Mouse (Mus musculus): Measurements from ENCODE around the gene Ccnjl. TPM values are rescaled to one million over a fixed set of nuclear protein-coding genes. Genes with fewer than 3 reads are reported as not detected.

The Ccnjl gene
- polyA plus RNA-seq, 1 experiment from 2014 or later = 21.1 TPM

GRCm38 (mm10) chr11:43589530-43590072 lies 61.0 kb downstream of the Ccnjl start:
- 80% methylated on average over 6 of the region's 6 CpGs for WGBS

GRCm38 (mm10) chr11:43601440-43601839 lies 72.9 kb downstream of the Ccnjl start, which contains the start of gene Fabp6:
TSS of gene Fabp6 (minus strand) at chr11:43601540.
- WGBS = 80% methylated on average over 5 of the region's 5 CpGs
- ATAC-seq (ENCODE audit: insufficient number of reproducible peaks, insufficient read depth, low FRiP score, low read depth) = no peak
- Histone ChIP-seq H3K4me2 (ENCODE audit: low read length) (no peak within 1 kb of the TSS), H3K27ac (replicated peaks in 1 of 2; ENCODE audit: control insufficient read depth in 1 of 2, insufficient read depth in 1 of 2, low read depth in 2 of 2, low read length in 2 of 2) (no peak within 1 kb of the TSS), H3K9ac (ENCODE audit: low read length) (no peak within 1 kb of the TSS), H3K9me3 (ENCODE audit: control insufficient read depth, low read length) (no peaks in the 10 kb centered on the region), H3K27me3 (ENCODE audit: control insufficient read depth, insufficient read depth, low read length) (no peaks in the 10 kb centered on the region), H3K4me1 (ENCODE audit: control insufficient read depth in 2 of 2, insufficient read depth in 2 of 2, low read length in 2 of 2) (no peaks in the 10 kb centered on the region), H3K4me3 (ENCODE audit: control insufficient read depth in 1 of 2, insufficient read depth in 1 of 2, low read depth in 1 of 2, low read length in 2 of 2) (no peak within 1 kb of the TSS), H3K36me3 (ENCODE audit: control insufficient read depth, insufficient read depth, low read length) (no peaks in the 10 kb centered on the region)

More at GRCm38 (mm10) chr11:43589530-43590072, 61.0 kb downstream of the Ccnjl start:
- H3K4me2 ChIP-seq (ENCODE audit: low read length) = no peak overlapping the region
- no peak for ATAC-seq (ENCODE audit: insufficient number of reproducible peaks, insufficient read depth, low FRiP score, low read depth)
- H3K4me1 ChIP-seq (ENCODE audit: control insufficient read depth in 2 of 2, insufficient read depth in 2 of 2, low read length in 2 of 2) = peaks cover 3% of the 10 kb centered on the region in 2 experiments; a peak in 2 of 4 replicates
- H3K9me3 ChIP-seq (ENCODE audit: control insufficient read depth, low read length) = no peaks in the 10 kb centered on the region
- H3K27me3 ChIP-seq (ENCODE audit: control insufficient read depth, insufficient read depth, low read length) = no peaks in the 10 kb centered on the region
- peaks cover 44% of the 10 kb centered on the region for H3K36me3 ChIP-seq (ENCODE audit: control insufficient read depth, insufficient read depth, low read length)
- H3K9ac ChIP-seq (ENCODE audit: low read length) = no peak overlapping the region
- H3K4me3 ChIP-seq (ENCODE audit: control insufficient read depth in 1 of 2, insufficient read depth in 1 of 2, low read depth in 1 of 2, low read length in 2 of 2) = no peak overlapping the region
- H3K27ac ChIP-seq (replicated peaks in 1 of 2; ENCODE audit: control insufficient read depth in 1 of 2, insufficient read depth in 1 of 2, low read depth in 2 of 2, low read length in 2 of 2) = no peak overlapping the region

DNA sequence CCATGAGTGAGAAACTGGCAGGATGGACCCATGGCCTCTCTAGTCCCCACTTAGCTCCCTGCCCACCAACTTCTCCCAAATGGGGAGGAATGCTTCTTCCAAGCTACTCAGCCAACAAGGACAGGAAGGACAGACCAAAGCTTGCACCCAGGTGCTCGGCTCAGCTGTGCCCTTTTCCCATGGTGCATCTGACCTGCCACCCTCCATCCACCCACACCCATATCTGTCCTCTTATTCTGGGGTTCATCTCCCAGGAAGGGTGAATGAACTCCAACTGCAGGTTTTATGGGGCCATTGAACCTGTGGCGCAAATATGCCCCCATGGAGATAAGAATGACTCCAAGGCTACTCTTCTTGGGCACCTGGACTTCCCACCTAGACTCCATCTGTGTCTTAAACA lies 75.6 kb downstream of the Ccnjl start:
- no peaks in the 10 kb centered on the region for H3K27me3 ChIP-seq (ENCODE audit: control insufficient read depth, insufficient read depth, low read length)
- no peaks in the 10 kb centered on the region for H3K36me3 ChIP-seq (ENCODE audit: control insufficient read depth, insufficient read depth, low read length)
- no peak overlapping the region for H3K4me2 ChIP-seq (ENCODE audit: low read length)
- peaks cover 0 to 6% of the 10 kb centered on the region in 2 experiments; a peak in 1 of 4 replicates for H3K4me1 ChIP-seq (ENCODE audit: control insufficient read depth in 2 of 2, insufficient read depth in 2 of 2, low read length in 2 of 2)
- H3K27ac ChIP-seq (replicated peaks in 1 of 2; ENCODE audit: control insufficient read depth in 1 of 2, insufficient read depth in 1 of 2, low read depth in 2 of 2, low read length in 2 of 2) = no peak overlapping the region
- no peak overlapping the region for H3K4me3 ChIP-seq (ENCODE audit: control insufficient read depth in 1 of 2, insufficient read depth in 1 of 2, low read depth in 1 of 2, low read length in 2 of 2)
- ATAC-seq (ENCODE audit: insufficient number of reproducible peaks, insufficient read depth, low FRiP score, low read depth) = no peak
- 82% methylated on average over 2 of the region's 2 CpGs for whole genome bisulfite sequencing
- H3K9me3 ChIP-seq (ENCODE audit: control insufficient read depth, low read length) = no peaks in the 10 kb centered on the region
- H3K9ac ChIP-seq (ENCODE audit: low read length) = no peak overlapping the region

DNA sequence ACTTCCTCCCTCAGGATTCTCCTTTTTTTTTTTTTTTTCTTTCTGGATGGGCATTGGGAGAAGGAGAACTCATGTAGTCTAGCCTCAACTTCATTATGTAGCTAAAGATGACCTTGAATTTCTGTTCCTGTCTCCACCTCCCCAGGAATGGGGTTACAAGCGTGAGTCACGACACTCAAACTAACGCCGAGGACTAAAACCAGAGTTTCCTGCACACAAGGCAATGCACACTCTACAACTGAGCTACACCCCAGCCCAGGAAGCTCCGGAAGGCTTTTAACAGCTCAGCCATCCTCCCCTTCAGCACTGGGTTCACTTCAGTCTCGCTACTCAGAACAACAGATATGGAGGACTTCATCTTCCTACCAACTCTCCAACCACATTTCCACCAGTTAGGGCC lies 76.3 kb downstream of the Ccnjl start:
- WGBS = 75% methylated on average over 6 of the region's 6 CpGs
- no peak overlapping the region for H3K27ac ChIP-seq (replicated peaks in 1 of 2; ENCODE audit: control insufficient read depth in 1 of 2, insufficient read depth in 1 of 2, low read depth in 2 of 2, low read length in 2 of 2)
- ATAC-seq (ENCODE audit: insufficient number of reproducible peaks, insufficient read depth, low FRiP score, low read depth) = no peak

DNA sequence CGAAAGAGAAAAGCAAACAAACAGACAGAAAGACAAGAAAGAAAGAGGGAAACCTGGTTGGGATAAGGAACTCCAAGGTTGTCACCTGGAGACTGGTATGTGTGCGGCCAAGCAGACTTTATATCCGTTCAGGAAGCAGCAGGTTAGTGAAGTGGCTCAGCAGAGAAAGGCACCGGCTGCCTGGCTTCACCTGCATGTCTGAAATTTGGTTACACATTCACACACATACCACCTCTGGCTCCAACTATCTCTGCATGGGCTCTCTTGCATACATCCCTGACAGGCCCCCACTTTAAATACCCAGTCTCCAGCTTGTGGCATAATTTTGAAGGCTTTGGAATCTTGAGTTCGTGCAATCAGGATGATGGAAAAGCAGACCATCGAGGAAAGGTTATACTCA lies 77.3 kb downstream of the Ccnjl start:
- no peak overlapping the region for H3K9ac ChIP-seq (ENCODE audit: low read length)
- H3K27me3 ChIP-seq (ENCODE audit: control insufficient read depth, insufficient read depth, low read length) = no peaks in the 10 kb centered on the region
- no peaks in the 10 kb centered on the region for H3K9me3 ChIP-seq (ENCODE audit: control insufficient read depth, low read length)
- peaks cover 0 to 6% of the 10 kb centered on the region in 2 experiments; a peak in 1 of 4 replicates for H3K4me1 ChIP-seq (ENCODE audit: control insufficient read depth in 2 of 2, insufficient read depth in 2 of 2, low read length in 2 of 2)
- H3K4me3 ChIP-seq (ENCODE audit: control insufficient read depth in 1 of 2, insufficient read depth in 1 of 2, low read depth in 1 of 2, low read length in 2 of 2) = no peak overlapping the region
- no peak overlapping the region for H3K27ac ChIP-seq (replicated peaks in 1 of 2; ENCODE audit: control insufficient read depth in 1 of 2, insufficient read depth in 1 of 2, low read depth in 2 of 2, low read length in 2 of 2)
- 79% methylated on average over 6 of the region's 6 CpGs for WGBS
- H3K36me3 ChIP-seq (ENCODE audit: control insufficient read depth, insufficient read depth, low read length) = no peaks in the 10 kb centered on the region
- no peak for ATAC-seq (ENCODE audit: insufficient number of reproducible peaks, insufficient read depth, low FRiP score, low read depth)
- no peak overlapping the region for H3K4me2 ChIP-seq (ENCODE audit: low read length)

More for the DNA sequence above, 76.3 kb downstream of the Ccnjl start:
- Histone ChIP-seq H3K9ac (ENCODE audit: low read length) (no peak overlapping the region), H3K4me3 (ENCODE audit: control insufficient read depth in 1 of 2, insufficient read depth in 1 of 2, low read depth in 1 of 2, low read length in 2 of 2) (no peak overlapping the region), H3K36me3 (ENCODE audit: control insufficient read depth, insufficient read depth, low read length) (no peaks in the 10 kb centered on the region), H3K4me1 (ENCODE audit: control insufficient read depth in 2 of 2, insufficient read depth in 2 of 2, low read length in 2 of 2) (peaks cover 0 to 6% of the 10 kb centered on the region in 2 experiments; a peak in 1 of 4 replicates), H3K9me3 (ENCODE audit: control insufficient read depth, low read length) (no peaks in the 10 kb centered on the region), H3K27me3 (ENCODE audit: control insufficient read depth, insufficient read depth, low read length) (no peaks in the 10 kb centered on the region), H3K4me2 (ENCODE audit: low read length) (no peak overlapping the region)

DNA sequence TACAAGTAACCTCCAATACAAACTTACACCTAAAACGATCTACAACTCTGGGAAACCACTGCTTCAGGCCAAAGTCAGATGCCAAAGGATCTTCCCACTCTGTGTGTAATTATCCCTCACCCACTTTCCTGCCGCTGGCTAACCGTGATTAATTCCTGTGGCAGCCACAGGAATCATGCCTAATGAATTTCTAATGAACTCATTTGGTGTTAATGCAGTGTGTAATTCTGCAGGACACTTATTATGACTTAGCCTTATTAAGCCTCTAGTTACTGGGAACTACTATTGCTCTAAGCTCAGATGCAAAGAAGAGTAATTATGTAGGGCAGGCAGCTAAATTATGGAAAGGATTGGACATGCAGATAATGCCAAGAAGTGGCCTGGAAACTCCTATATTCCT lies 79.9 kb downstream of the Ccnjl start:
- H3K27ac ChIP-seq (replicated peaks in 1 of 2; ENCODE audit: control insufficient read depth in 1 of 2, insufficient read depth in 1 of 2, low read depth in 2 of 2, low read length in 2 of 2) = no peak overlapping the region
- no peak for ATAC-seq (ENCODE audit: insufficient number of reproducible peaks, insufficient read depth, low FRiP score, low read depth)
- no peak overlapping the region for H3K9ac ChIP-seq (ENCODE audit: low read length)
- H3K4me3 ChIP-seq (ENCODE audit: control insufficient read depth in 1 of 2, insufficient read depth in 1 of 2, low read depth in 1 of 2, low read length in 2 of 2) = no peak overlapping the region
- no peaks in the 10 kb centered on the region for H3K9me3 ChIP-seq (ENCODE audit: control insufficient read depth, low read length)
- H3K4me2 ChIP-seq (ENCODE audit: low read length) = no peak overlapping the region
- H3K36me3 ChIP-seq (ENCODE audit: control insufficient read depth, insufficient read depth, low read length) = no peaks in the 10 kb centered on the region
- H3K4me1 ChIP-seq (ENCODE audit: control insufficient read depth in 2 of 2, insufficient read depth in 2 of 2, low read length in 2 of 2) = peaks cover 6 to 14% of the 10 kb centered on the region in 2 experiments
- WGBS = 87% methylated on average over 3 of the region's 3 CpGs
- H3K27me3 ChIP-seq (ENCODE audit: control insufficient read depth, insufficient read depth, low read length) = no peaks in the 10 kb centered on the region

- peaks cover 7 to 18% of the 10 kb centered on the region in 2 experiments for H3K4me1 ChIP-seq (ENCODE audit: control insufficient read depth in 2 of 2, insufficient read depth in 2 of 2, low read length in 2 of 2)
- H3K27ac ChIP-seq (replicated peaks in 1 of 2; ENCODE audit: control insufficient read depth in 1 of 2, insufficient read depth in 1 of 2, low read depth in 2 of 2, low read length in 2 of 2) = no peak overlapping the region
- ATAC-seq (ENCODE audit: insufficient number of reproducible peaks, insufficient read depth, low FRiP score, low read depth) = no peak
Observed at GRCm38 (mm10) chr11:43610006-43610661, 81.5 kb downstream of the Ccnjl start.

More at GRCm38 (mm10) chr11:43610006-43610661, 81.5 kb downstream of the Ccnjl start:
- WGBS = 74% methylated on average over 10 of the region's 10 CpGs
- Histone ChIP-seq H3K4me2 (ENCODE audit: low read length) (no peak overlapping the region), H3K4me3 (ENCODE audit: control insufficient read depth in 1 of 2, insufficient read depth in 1 of 2, low read depth in 1 of 2, low read length in 2 of 2) (no peak overlapping the region), H3K9me3 (ENCODE audit: control insufficient read depth, low read length) (no peaks in the 10 kb centered on the region), H3K36me3 (ENCODE audit: control insufficient read depth, insufficient read depth, low read length) (no peaks in the 10 kb centered on the region), H3K9ac (ENCODE audit: low read length) (no peak overlapping the region), H3K27me3 (ENCODE audit: control insufficient read depth, insufficient read depth, low read length) (no peaks in the 10 kb centered on the region)

Data from heart, embryonic 14.5 days (tissue).